Mouse (Mus musculus) lung, postnatal 0 days (tissue): ENCODE measurements around the gene Mxra7.

Source experiments
- CTCF ChIP-seq: IDR thresholded peaks from 2 replicates; pipeline ENCODE4 v1.5.1; 2016; ENCODE audit warnings: antibody characterized with exemption, mild to moderate bottlenecking
- EP300 ChIP-seq: IDR thresholded peaks from 2 replicates; pipeline ENCODE4 v1.6.1; 2016; ENCODE audit warnings: antibody characterized with exemption, mild to moderate bottlenecking, control low read depth

DNA sequence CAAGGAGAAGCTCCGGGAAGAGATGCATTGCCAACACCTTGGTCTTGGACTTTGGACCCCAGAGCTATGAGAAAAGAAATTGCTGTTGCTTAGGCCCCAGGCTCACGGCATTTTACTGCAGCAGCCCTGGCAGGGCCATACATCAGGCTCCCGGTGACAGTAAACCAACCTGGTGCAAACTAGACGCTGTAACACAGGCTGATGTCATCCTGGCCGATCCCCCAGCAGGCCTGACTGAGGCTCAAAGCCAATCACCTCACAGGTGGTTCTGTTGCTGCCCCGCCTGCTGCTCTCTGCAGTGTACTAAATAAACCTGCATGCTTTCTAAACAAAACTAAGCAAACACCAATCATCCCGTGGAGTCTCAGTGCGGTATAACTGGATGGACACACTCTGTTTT, 9.1 kb downstream of the Mxra7 start:
- no peak for TF ChIP-seq EP300
- TF ChIP-seq CTCF = no peak
